Mouse (Mus musculus) left cerebral cortex, postnatal 10 days (tissue): ENCODE measurements around the gene Ptprr. TPM values are rescaled to one million over a fixed set of nuclear protein-coding genes. Genes with fewer than 3 reads are reported as not detected.

Experiments
- DNase-seq, 2 experiments: peaks; one replicate each; pipeline ENCODE4 v3.0.0; 2021 to 2022; ENCODE audit warnings: low spot score in 2 of 2, mixed read lengths in 1 of 2; ENCODE audit errors: extremely low spot score in 1 of 2
- intact Hi-C: fragments of 180-260 bp; cut with DNase I; formaldehyde crosslinking; loops from one replicate; pipeline ENCODE4 v1.15.1; 2025
- total RNA-seq, 2 experiments: library from RNA; stranded (reverse); gene quantifications; 2 replicates each; pipeline ENCODE4 v1.2.3; 2021

Gene Ptprr
- total RNA-seq, 2 experiments from 2014 or later, result 28.4 to 28.7 TPM

DNA sequence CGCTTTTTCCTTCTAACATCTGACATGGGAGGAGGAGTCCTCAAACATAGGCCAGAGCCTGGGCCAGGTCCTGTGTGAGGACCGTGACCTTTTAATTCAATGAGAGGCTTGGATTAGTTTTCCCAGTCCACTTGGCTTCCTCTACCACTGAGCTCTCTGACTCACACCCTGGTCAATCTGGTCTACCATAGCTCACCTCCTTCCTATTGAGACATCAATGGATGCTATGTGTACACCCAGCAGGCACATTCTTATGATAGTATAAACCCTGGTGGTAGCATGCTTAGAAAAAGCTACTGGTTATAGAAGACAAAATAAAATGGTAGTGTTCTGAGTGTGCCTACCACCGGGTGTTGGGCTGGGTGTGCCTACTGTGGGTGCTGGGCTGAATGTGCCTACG lies 278.4 kb downstream of the Ptprr start:
- DNase-seq, result no peak
- intact Hi-C loops, result no loop called here

GRCm38 (mm10) chr10:116297854-116298253 lies 279.8 kb downstream of the Ptprr start:
- intact Hi-C loops, result no loop called here
- peak in 1 of 2 experiments; percentile 23 for DNase-seq

GRCm38 (mm10) chr10:116300824-116301223 lies 282.8 kb downstream of the Ptprr start:
- intact Hi-C loops, result no loop called here
- no peak for DNase-seq

GRCm38 (mm10) chr10:116301258-116301657 lies 283.2 kb downstream of the Ptprr start:
- DNase-seq, result peak in 1 of 2 experiments; percentile 77
- intact Hi-C loops, result no loop called here

- intact Hi-C loops, result no loop called here
- DNase-seq, result no peak
Observed at GRCm38 (mm10) chr10:116304355-116304754, 286.3 kb downstream of the Ptprr start.

GRCm38 (mm10) chr10:116309460-116309859 lies 291.4 kb downstream of the Ptprr start:
- no peak for DNase-seq
- intact Hi-C loops, result no loop called here

DNA sequence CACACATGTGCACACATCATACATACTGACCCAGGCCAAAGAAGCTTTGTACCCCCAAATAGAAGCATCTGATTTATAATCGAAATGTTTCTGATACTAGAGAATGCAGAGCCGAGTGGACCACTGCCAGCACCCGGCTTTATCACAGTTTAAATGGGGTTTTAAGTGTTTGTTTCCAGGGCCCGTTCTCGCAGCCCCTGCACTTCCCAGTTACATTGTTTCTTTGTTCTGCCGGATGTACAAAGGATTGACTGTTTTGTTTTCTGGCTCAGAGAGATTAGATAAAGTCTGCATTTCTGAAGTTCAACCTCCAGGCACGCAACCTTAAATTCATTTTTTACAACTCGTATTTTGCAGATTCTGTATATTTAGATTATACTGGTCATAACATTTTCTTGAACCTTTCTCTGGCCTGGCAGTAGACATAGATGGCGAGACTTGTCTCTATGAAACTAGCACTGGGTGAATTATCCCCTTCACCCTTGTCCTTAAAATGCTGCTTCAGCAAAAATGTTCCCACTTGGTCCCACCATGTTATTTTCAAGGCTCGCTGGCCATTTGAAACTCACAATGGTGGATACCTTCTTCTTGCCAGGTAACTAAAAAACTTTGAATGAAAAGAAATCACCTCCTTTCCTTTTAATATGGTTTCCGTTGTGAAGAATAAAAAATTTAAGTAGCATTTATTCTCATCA lies 292.6 kb downstream of the Ptprr start:
- intact Hi-C loops, result no loop called here

GRCm38 (mm10) chr10:116319246-116319645 lies 301.2 kb downstream of the Ptprr start:
- DNase-seq, result peak; percentile 77 to 81
- intact Hi-C loops, result loop anchor here (2.0 kb wide), 1 partner anchor 110 kb away; no protein-coding TSS in a partner anchor

More for the DNA sequence above, 292.6 kb downstream of the Ptprr start:
- DNase-seq, result no peak

Other genes starting within 250 kb of the Ptprr start
- 1 to 10 TPM in 1 of 2 experiments, under 1 TPM in 1; 0.99 to 1.3 TPM for gene Tspan8, start 201.4 kb upstream of the Ptprr start, total RNA-seq
- not detected for gene 4933416C03Rik, start 95.7 kb downstream of the Ptprr start, total RNA-seq